Mouse (Mus musculus): Measurements from ENCODE around the gene Higd2a.

Higd2a gene

GRCm38 (mm10) chr13:54621155-54621932, 31.3 kb downstream of the Higd2a start, which contains the start of gene Faf2:
Gene Faf2 (plus strand): TSS chr13:54621784.
- DNase-seq (ENCODE audit: low read depth, low spot score): peak; percentile 91

- no peak for DNase-seq (ENCODE audit: low read depth, low spot score)
These were observed 32.0 kb downstream of the Higd2a start for GRCm38 (mm10) chr13:54621960-54622521.

- DNase-seq (ENCODE audit: low read depth, low spot score): no peak
These were observed 39.1 kb downstream of the Higd2a start for GRCm38 (mm10) chr13:54629128-54629527.

DNA sequence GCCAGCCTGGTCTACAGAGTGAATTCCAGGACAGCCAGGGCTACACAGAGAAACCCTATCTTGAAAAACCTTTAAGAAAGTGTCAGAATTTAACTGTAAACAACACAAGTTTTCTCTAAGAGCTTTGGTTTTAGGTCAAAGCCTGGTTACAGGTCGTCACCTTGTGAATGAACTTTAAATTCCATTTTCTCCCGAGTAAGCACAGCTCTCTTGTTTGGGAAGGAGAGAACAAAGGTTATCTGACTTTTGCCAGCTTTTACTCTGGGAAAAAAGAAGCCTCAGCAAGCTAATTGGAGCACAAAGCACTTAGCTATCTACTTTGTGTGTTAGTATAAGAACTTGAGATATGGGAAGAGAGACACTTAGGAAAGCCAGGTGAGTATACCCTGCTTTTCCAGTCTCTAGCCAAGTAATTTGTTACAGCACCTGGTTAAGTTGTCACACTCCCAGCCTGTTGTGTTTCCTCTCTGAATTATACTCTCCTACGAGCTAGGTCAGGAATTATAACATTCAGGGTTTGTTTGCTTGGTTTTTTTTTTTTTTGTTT, 42.8 kb downstream of the Higd2a start:
- DNase-seq (ENCODE audit: low read depth, low spot score): no peak

- DNase-seq (ENCODE audit: low read depth, low spot score): no peak
These were observed 45.0 kb downstream of the Higd2a start for GRCm38 (mm10) chr13:54635011-54635410.
